Mouse (Mus musculus) gastrocnemius, adult 2 months (tissue): ENCODE results near the gene Slc38a4. TPM values are rescaled to one million over a fixed set of nuclear protein-coding genes. Genes with fewer than 3 reads are reported as not detected.

Source experiments
- DNase-seq: peaks from one replicate; pipeline ENCODE4 v3.0.0; 2022
- H3K27ac ChIP-seq: fragments of 200-600 bp; 2 replicates; pipeline ENCODE4 v1.8.1; 2022; ENCODE audit warnings: mild to moderate bottlenecking
- H3K4me3 ChIP-seq: fragments of 200-600 bp; 2 replicates; pipeline ENCODE4 v1.8.1; 2022; ENCODE audit warnings: mild to moderate bottlenecking, moderate library complexity
- CTCF ChIP-seq: fragments of 200-600 bp; IDR thresholded peaks from 2 replicates; pipeline ENCODE4 v1.8.1; 2022; ENCODE audit warnings: antibody characterized with exemption, mild to moderate bottlenecking, moderate library complexity
- intact Hi-C: fragments of 180-260 bp; cut with DNase I; formaldehyde crosslinking; loops from one replicate; pipeline ENCODE4 v1.15.1; 2025
- total RNA-seq, 2 experiments: library from RNA; stranded (reverse); gene quantifications; 2 replicates each; pipeline ENCODE4 v1.2.3; 2021

Slc38a4 gene
- total RNA-seq, 2 experiments from 2014 or later: 142 to 248 TPM

DNA sequence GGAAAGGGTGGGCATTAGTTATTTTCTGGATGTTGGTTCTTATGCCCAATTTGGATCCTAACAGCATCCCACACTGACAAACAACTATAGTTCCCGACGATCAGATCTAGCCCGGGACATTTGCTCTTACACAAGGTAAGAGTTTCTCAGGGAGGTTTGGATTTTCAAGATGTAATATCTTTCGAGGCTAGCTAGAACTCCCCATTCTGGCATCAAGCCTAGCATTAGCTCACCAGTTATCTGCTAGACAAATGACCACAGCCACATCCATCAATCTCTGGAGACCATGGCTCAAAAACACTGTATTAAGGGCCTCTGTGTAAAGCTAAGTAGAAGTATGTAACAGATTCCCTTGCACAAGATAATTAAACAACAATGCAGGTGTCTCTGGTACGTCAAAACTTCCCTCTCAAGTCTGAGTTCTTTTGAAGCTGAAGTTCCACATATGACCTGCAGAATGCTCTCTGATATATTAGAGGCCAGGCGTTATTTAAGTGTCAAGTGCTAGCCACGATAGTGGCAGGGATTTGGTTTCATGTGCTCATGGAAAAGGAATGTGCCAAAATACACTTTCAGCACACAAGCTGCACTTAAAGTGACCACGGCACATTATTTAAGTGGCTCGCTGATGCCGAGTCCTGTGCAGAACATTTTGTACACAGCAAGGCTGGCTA, 51.8 kb downstream of the Slc38a4 start:
- intact Hi-C loops: no loop called here
- peak; percentile 46 for TF ChIP-seq CTCF
- Histone ChIP-seq H3K4me3 (peak overlapping the region; percentile 54), H3K27ac (peak overlapping the region; percentile 85)
- peak; percentile 64 for DNase-seq

GRCm38 (mm10) chr15:97003186-97003585, 52.6 kb downstream of the Slc38a4 start:
- peak; percentile 63 for DNase-seq

DNA sequence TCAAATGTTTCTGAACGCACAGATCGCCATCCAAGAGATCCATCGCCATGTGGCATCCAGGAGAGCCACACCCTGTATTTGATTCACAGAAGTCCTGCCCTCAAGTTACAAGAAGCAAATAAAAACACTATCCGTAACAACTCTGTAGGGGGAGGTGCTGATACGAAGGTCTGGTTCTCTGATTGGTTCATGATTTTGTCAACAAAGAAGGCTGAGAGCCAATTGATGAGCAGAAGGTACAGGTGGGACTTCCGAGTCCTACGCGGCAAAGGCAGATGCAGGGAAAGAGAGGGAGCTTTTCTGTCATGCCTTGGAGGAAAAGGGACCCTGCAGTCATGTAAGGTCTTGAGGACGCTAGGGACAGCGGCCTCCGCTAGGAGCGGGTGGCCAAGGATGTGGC, 53.0 kb downstream of the Slc38a4 start:
- DNase-seq: no peak
- peak overlapping the region; percentile 45; the same call in 1 of the 2 replicates for H3K4me3 ChIP-seq
- TF ChIP-seq CTCF: no peak
- H3K27ac ChIP-seq: peak overlapping the region; percentile 85
- intact Hi-C loops: no loop called here

More at GRCm38 (mm10) chr15:97003186-97003585, 52.6 kb downstream of the Slc38a4 start:
- peak overlapping the region; percentile 45 for H3K4me3 ChIP-seq
- no peak for TF ChIP-seq CTCF
- intact Hi-C loops: no loop called here
- H3K27ac ChIP-seq: peak overlapping the region; percentile 85

DNA sequence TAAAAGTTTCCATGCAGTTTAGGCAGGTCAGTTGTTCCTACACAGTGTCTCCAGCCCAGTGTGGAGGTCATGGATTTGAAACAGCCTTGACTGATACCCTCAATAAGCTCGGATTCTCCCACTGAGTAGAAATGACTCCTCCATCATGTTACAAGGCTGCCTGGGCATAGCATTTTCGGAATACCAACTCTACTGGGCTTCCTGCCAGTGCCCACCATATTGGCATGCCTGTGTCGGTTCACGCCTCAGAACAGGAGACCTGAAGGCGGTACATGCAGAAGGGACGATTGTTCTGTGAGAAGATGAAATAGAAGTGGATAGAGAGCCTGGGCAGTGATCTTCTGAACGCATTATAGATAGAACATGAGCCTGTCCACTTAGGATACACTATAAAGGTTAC, 53.9 kb downstream of the Slc38a4 start:
- intact Hi-C loops: no loop called here
- Histone ChIP-seq H3K27ac (peak overlapping the region; percentile 85), H3K4me3 (no peak overlapping the region)
- no peak for DNase-seq
- TF ChIP-seq CTCF: no peak

DNA sequence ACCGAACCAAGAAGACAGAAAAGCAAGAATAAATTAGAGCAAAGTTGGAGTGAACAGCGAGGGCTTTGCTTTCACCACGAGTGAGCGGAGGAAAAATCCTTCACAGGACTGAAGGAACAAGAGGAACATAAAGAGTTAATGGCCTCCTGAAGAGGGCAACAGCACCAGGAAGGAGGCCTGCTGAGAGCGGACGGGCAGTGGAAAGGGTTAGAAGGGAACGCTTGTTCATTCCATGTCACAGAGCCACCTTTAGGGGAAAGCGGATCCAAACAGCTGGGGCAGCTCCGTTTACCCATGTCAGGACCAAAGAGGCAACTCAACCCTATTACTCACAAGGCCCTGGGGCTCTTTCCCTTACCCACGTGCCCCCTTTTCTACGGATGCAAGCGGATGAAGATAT, 54.3 kb downstream of the Slc38a4 start:
- peak; percentile 57 for DNase-seq
- H3K27ac ChIP-seq: peak overlapping the region; percentile 85
- intact Hi-C loops: no loop called here
- no peak overlapping the region for H3K4me3 ChIP-seq
- no peak for TF ChIP-seq CTCF

DNA sequence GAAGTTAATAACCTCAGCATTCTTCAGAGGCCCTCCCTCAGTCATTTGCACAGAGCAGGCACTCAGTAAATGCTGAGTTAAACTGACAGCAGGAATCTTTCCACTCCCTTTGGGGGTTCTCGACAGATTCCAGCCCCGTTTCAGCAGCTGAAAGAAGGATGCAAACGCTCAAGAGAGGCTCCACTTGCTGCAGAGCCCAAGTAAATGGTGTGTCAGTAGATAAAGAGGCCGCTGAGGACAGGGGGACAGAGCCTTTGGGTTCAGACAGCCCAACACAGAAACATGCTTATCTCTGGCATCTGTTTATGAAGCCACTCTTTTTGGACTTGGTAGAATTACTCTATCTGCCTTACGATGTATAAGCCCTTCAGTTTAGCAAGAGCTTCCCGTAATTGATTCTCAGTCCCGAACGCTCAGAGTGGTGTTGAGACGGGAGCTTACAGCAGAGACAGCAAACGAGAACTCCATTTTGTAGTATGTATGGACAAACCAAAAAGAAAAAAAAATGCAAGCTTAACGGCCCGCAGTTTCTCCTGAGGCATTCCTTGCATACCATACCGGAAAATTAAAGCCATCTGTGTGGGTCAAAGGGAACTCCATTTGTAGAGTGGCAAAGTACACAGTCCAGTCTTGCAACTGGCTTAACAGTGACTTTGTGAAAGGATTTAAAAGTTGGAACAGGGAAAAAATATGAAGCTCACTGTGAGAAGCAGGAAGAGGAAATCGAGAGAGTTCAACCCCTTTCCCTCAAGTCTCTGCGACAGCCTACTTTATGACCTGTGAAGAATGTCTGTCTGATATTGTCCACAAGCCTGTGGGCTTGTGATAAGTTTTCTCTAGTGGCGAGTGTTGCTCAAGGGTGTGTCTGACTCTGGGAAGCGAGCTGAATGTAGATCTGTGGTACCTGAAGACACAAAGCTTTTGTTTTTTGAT, 55.2 kb downstream of the Slc38a4 start:
- no peak for TF ChIP-seq CTCF
- DNase-seq: no peak

GRCm38 (mm10) chr15:96999401-96999800, 56.4 kb downstream of the Slc38a4 start:
- no peak for TF ChIP-seq CTCF
- Histone ChIP-seq H3K27ac (no peak overlapping the region), H3K4me3 (no peak overlapping the region)
- intact Hi-C loops: no loop called here
- DNase-seq: no peak

More for the DNA sequence above, 55.2 kb downstream of the Slc38a4 start:
- intact Hi-C loops: no loop called here
- no peak overlapping the region for H3K4me3 ChIP-seq
- peak overlapping the region; percentile 85 for H3K27ac ChIP-seq

GRCm38 (mm10) chr15:96985618-96986017, 70.1 kb downstream of the Slc38a4 start:
- TF ChIP-seq CTCF: no peak
- intact Hi-C loops: no loop called here
- no peak for DNase-seq
- H3K27ac ChIP-seq: no peak overlapping the region
- H3K4me3 ChIP-seq: no peak overlapping the region

GRCm38 (mm10) chr15:96983581-96984330, 72.0 kb downstream of the Slc38a4 start:
- intact Hi-C loops: no loop called here
- H3K27ac ChIP-seq: no peak overlapping the region

DNA sequence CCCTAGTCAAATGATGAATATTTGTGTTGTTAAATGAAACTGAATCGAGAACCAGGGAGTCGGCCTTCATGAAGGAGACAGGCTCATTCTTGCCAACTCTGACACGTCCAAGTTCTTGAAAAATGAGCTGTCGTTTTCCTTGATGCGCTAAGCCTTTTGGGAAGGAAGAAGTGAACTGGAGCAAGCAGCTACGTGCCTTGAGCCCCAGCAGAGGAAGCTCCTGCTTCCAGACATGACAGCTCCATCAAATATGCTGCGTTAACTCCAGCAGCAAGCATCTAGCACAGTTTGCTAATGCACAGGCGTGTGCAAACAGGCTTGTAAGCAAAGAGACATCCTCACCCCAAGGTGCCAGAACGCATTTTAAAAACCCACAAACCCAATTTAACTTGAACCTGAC, 80.6 kb downstream of the Slc38a4 start:
- H3K4me3 ChIP-seq: no peak overlapping the region
- H3K27ac ChIP-seq: no peak overlapping the region
- intact Hi-C loops: no loop called here
- TF ChIP-seq CTCF: no peak
- no peak for DNase-seq

More at GRCm38 (mm10) chr15:96983581-96984330, 72.0 kb downstream of the Slc38a4 start:
- H3K4me3 ChIP-seq: no peak overlapping the region
- no peak for DNase-seq
- no peak for TF ChIP-seq CTCF

- TF ChIP-seq CTCF: no peak
- intact Hi-C loops: loop anchor here (5.0 kb wide), 1 partner anchor 213 kb away; no protein-coding TSS in a partner anchor
- no peak for DNase-seq
- Histone ChIP-seq H3K27ac (no peak overlapping the region), H3K4me3 (no peak overlapping the region)
Measured at GRCm38 (mm10) chr15:96974131-96974530, 81.6 kb downstream of the Slc38a4 start.

GRCm38 (mm10) chr15:96973370-96973769, 82.4 kb downstream of the Slc38a4 start:
- DNase-seq: no peak
- Histone ChIP-seq H3K4me3 (no peak overlapping the region), H3K27ac (no peak overlapping the region)
- TF ChIP-seq CTCF: no peak
- intact Hi-C loops: loop anchor here (5.0 kb wide), 1 partner anchor 214 kb away; no protein-coding TSS in a partner anchor
